Mouse (Mus musculus) gastrocnemius, postnatal 14 days (tissue): Measurements from ENCODE around the gene Zfp91. TPM values are rescaled to one million over a fixed set of nuclear protein-coding genes. Genes with fewer than 3 reads are reported as not detected.

ENCODE experiments used
- DNase-seq: peaks from one replicate; pipeline ENCODE4 v3.0.0; 2021; ENCODE audit warnings: mixed read lengths
- intact Hi-C: fragments of 180-260 bp; cut with DNase I; formaldehyde crosslinking; loops from one replicate; pipeline ENCODE4 v1.15.1; 2025; ENCODE audit warnings: low total_unique reads
- total RNA-seq, 2 experiments: library from RNA; stranded (reverse); gene quantifications; 2 replicates each; pipeline ENCODE4 v1.2.3; 2021

The Zfp91 gene
- total RNA-seq, 2 experiments from 2014 or later = 61.0 to 64.6 TPM

DNA sequence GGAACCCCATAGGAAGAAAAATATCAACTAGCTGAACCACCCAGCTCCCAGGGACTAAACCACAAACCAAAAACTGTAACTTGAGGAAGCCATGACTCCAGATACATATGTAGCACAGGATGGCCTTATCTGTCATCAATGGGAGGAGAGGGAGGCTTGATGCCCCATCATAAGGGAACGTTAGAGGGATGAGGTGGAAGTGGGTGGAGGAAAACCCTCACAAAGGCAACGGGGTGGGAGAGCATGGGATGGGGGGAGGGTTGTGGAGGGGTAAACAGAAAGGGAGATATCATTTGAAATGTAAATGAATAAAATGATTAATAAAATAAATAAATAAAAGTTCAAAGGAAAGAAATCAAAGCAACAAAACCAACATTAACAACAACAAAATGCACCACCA lies 75.5 kb downstream of the Zfp91 start:
- intact Hi-C loops = loop anchor here (10.0 kb wide), 1 partner anchor 84 kb away; no protein-coding TSS in a partner anchor
- no peak for DNase-seq

GRCm38 (mm10) chr19:12719189-12719588 lies 76.7 kb downstream of the Zfp91 start:
- intact Hi-C loops = no loop called here
- no peak for DNase-seq

Other genes starting within 250 kb of the Zfp91 start
- gene Gm4952, start 196.2 kb downstream of the Zfp91 start, total RNA-seq = not detected
- under 1 TPM in 1 of 2 experiments, not detected in 1; 0.06 TPM for gene Glyat, start 162.8 kb downstream of the Zfp91 start, total RNA-seq
- not detected for gene Olfr1442, start 125.7 kb downstream of the Zfp91 start, total RNA-seq
- not detected for gene Olfr1443, start 118.0 kb downstream of the Zfp91 start, total RNA-seq
- not detected for gene Keg1, start 100.3 kb downstream of the Zfp91 start, total RNA-seq
- gene Cntf, start 30.5 kb downstream of the Zfp91 start, total RNA-seq = 1 to 10 TPM; 2.3 to 4.3 TPM
- under 1 TPM; 0.49 to 0.68 TPM for gene Lpxn, start 67 bp upstream of the Zfp91 start, total RNA-seq
- gene Gm5244, start 50.6 kb upstream of the Zfp91 start, total RNA-seq = not detected
- gene Olfr1444, start 61.2 kb upstream of the Zfp91 start, total RNA-seq = not detected
- not detected for gene Olfr1445, start 87.7 kb upstream of the Zfp91 start, total RNA-seq
- gene Olfr1446, start 97.4 kb upstream of the Zfp91 start, total RNA-seq = not detected
- not detected for gene Olfr1447, start 107.6 kb upstream of the Zfp91 start, total RNA-seq
- gene Olfr1448, start 128.3 kb upstream of the Zfp91 start, total RNA-seq = not detected
- not detected for gene Olfr1449, start 134.7 kb upstream of the Zfp91 start, total RNA-seq
- not detected for gene Olfr1450, start 154.1 kb upstream of the Zfp91 start, total RNA-seq
- not detected for gene Olfr1451, start 198.9 kb upstream of the Zfp91 start, total RNA-seq
- not detected for gene Olfr1453, start 232.2 kb upstream of the Zfp91 start, total RNA-seq